Mouse (Mus musculus) embryo, embryonic 11.5 days (tissue): ENCODE results near the gene Ctxn1.

Experiments used
- DNase-seq: peaks from one replicate; pipeline ENCODE4 v3.0.0-alpha.2; 2012; ENCODE audit warnings: low read depth, low spot score

Gene Ctxn1

DNA sequence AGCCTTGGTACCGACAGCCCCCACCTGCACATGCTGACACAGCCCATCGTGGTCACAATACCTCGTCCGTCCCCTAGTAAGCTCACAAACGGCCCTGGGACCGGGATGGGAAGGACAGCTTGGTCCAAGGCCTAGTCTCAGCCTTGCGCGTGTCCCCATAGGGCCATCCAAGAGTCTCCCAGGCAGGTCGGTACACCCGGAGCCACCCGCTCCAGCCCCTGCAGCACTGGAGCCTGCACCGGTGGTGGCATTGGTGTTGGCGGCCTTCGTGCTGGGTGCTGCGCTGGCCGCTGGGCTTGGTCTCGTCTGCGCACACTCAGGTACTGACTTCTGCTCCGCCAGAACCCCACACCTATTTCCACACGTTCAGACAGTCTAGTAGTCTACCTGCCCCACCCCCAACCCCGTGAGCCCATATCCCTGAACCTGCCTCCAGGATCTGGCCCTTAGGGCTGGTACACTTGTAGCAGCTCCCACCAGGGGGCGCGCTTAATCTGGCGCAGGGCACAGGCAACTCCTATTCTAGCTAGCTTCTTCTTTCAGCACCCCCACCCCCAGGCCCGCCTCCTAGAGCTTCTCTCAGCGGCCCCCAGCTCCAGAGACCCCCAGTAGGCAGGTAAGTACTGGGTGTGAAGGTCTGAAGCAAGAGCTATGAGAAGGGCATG, 8.6 kb downstream of the Ctxn1 start:
- peak; percentile 55 for DNase-seq

DNA sequence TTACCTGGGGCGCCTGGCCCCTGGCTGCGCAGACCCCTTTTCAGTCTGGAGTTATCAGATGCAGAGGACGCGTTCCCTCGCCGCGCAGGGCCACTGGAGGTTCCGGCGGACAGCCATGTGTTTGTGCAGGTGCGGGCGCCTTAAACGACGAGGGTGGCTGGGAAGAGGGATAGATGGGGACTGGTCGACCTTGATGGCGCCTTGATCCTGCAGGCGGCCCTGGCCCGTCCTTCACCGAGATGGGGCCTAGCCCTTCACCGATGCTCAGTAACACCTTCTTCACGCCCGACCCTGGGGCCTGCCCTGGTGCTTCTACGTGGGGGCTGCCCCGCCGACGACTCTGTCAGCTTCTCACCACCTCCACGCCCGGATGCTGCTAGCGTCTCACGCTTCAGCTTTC, 9.9 kb downstream of the Ctxn1 start:
- DNase-seq, result no peak

DNA sequence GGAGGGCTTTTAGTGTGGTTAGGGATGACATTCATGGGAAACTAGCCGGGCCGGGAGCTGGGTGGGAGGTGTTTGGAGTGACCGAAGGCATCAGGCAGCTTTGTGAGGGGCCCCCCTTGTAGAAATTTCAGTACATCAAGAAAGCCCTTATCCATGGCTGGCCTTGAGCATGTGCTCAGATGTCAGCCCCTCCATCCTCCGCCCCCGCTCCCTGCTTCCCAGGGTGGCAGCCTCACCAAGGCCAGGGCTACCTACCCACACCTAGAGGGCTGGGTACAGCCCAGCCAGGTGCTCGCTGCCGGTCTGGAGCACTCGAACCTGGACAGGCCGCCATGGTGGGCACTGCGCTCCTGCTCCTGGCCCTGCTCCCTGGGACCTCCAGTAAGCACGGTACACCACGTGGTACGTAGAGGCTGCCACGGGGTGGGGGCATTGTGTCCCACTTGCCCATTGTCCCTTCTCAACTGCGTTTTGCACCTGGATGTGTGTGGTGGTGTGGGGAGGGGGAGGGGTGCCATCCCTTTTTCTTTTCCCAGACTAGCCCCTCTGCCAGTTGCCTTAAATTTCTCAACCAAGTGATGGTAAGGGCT, 11.0 kb downstream of the Ctxn1 start, which contains the start of gene Tgfbr3l:
Tgfbr3l (plus strand) TSS at position 264 of the 590 bp plus-strand sequence.
- no peak for DNase-seq

DNA sequence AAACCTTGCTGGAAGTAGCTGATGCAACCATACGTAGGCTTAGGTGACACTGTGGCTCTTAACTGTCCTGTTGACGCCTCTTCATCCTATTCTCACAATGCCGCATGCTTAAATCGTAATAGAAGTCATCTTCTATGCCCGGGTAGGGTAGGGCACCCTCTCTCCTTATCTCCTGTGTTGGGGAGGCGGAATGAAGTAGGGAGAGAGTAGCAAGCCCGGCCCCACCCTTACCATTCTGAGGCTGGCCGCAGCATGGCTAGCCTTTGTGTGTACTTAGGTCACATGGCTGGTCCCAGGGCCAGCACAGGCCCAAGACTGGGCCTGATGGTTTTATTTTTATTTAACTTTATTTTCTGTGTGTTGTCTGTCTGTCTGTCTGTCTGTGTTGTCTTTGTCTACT, 11.8 kb downstream of the Ctxn1 start:
- no peak for DNase-seq

DNA sequence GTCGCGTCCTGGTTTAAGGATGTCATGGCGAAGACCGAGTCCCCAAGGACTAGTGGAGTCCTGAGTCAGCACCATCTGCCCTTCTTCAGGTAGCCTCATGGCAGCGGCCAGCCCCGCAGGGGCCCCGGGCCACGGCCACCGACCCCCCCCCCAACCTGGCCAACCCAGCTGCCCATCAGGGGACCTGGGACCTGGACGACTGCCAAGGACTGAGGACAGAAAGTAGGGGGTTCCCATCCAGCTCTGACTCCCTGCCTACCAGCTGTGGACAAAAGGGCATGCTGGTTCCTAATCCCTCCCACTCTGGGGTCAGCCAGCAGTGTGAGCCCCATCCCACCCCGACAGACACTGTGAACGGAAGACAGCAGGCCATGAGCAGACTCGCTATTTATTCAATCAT, 13.3 kb downstream of the Ctxn1 start:
- DNase-seq, result no peak

DNA sequence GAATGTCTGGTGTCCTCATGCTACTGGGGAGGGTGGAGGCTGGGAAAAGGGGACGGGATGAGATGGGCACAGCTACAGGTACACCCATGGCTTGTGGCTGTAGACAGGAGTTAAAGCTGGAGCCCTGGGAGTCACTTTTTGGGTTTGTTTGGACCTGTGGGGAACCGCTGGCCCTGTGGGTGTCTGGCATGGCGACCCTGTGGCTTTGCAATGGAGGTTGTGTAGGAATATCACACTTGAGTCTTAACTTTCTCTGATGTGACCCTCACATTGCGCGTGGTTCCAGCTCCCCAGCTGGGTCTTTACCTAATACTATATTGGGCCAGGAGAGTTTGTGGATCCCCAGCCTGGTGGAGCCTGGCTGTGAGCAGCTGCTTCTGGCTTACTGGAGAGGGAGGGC, 14.0 kb downstream of the Ctxn1 start:
- no peak for DNase-seq

DNA sequence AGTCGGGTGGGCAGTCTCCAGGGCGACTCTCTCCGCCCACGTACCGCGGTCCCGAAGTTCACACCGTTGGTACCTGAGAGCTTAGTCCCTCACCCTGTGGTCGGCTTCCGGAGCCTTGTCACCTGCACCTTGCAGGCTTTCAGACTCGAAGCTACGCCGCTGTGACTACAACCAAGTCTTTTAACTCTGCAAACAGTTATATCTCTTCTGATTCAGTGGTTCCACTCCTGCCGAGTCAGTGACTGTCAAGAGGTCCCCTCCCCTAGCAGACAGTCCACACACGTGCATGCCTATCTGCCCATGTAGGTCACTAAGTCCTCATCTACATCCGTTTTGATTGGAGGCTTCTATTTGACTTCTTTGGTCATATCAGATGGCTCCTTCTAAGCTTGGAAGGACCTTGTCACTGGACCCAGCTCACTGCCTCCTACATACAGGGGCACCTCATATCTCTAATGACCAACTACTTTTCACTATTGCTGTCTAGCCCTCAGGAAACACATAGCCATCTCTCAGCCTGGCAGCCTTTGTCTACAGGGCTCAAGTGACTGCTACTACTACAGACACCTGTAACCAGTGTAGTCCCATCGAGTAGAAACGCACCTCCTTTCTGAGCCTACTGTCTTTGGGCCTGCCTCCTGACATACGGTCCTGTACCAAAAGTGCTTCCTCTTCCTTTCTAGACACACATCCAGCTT, 19.7 kb downstream of the Ctxn1 start:
- no peak for DNase-seq

DNA sequence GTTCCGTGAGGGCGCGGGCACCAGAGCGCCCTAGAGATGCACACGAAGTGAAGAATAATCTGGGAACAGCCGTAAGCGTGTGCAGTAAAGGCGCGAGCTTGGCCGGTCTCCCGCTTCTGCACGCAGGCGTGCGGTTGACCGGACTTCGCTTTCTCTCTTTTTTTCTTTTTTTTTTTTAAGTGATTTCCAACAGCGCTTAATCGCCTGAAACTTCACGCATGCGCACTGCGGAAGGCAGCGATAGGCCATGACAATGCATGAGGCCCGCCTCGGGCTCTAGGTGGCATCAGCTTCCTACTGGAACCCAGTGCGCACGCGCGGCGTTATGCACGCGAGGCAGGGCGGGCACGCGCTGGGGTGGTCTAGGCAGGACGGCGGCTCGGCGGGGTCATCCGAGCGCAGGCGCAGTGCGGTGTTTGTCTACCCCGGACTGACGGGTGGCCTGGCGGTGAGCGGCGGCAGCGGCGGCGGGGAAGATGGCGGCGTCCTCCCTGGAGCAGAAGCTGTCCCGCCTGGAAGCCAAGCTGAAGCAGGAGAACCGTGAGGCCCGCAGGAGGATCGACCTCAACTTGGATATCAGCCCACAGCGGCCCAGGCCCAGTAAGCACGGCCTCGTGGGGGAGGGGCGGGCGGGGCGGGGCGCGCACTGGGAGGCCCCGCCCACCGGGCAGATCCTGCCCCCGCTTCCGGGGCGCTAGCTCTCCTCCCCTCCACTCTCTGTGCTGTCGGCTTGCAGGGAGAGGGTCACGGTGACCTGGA, 20.5 kb downstream of the Ctxn1 start, which contains the start of the genes Map2k7 and Gm49320:
Map2k7 (plus strand) TSS at position 307 of the 759 bp plus-strand sequence.
Gm49320 (plus strand) TSS at position 432 of the 759 bp plus-strand sequence.
- DNase-seq, result peak; percentile 100

DNA sequence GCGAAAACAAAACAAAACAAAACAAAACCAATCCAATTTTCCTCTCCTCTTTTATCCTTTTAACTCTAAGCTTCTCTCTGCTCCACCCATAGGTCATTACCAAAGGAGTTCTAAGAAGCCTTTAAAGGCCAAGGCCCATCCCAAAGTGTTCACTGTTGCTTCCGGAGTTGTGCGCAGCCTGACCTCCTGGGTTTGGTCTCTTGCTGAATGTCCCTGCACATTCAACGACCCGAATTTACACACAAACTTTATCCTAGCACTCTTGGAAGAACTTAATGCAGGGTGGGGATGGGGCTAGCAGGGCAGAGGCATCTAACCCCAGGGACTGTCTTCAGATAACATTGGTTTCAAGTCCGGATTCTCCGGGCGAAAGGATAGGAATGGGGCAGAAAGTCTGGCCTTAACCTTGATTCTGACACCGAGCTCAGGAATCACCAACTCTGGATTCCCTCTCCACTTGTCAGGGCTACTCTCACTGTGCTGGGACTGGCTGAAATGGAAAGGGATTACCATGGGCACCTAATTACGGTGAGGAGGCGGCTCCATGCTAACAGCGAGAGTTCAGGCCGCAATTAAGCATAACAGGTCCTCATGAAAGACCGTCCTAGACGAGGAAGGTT, 21.1 kb downstream of the Ctxn1 start:
- DNase-seq, result no peak

DNA sequence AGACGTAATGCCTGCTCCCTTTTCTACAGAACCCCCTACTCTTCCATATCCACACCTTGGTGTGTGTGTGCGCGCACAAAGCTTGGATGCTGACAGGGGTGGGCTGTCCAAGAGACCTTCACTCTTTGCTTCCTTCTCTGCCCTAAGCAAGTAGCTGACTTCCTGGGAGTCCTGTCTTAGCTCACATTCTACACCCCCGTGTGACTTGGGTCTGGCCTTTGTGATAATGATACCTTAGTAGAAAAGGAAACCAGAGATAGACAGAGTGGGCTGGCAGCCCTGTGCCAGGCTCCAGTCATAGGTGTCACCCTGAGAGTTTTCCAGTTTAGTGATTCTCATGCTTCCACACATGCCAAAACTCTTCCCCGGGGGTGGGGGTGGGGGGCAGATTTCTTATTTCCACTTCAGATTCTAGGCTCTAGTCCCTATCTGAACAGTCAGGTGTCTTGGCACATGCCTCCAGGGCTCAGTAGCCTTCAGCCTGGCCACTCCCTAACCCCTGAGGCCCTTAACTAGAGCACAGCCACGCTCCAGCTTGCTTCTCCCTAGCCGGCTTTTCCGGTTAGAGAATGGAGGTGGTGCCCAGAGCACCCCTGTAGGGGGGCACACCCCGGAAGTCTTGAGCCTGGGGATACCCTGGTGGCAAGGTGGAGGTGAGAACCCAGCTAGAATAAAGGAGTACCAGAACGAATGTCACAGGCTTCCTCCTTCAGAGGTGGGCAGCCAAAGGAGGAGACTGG, 28.3 kb downstream of the Ctxn1 start:
- DNase-seq, result no peak

DNA sequence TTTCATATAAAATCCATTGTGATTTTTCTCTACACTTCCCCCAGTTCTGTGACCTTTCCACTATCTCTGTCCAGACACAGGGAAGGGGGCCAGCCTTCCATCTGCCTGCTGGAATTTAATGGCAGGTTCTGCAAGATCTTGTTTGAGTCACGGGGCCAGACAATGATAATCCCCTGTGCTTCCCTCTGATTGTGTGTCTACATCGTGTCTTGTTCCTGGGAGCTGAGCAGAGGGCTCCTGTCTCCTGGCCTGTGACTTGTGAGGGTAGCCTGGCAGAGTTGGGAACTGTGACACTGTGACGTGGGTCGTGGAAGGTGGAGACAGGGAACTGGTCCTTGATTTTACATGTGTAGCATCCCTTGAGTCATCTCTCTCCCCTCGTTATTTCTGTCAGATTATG, 29.3 kb downstream of the Ctxn1 start:
- DNase-seq, result no peak

DNA sequence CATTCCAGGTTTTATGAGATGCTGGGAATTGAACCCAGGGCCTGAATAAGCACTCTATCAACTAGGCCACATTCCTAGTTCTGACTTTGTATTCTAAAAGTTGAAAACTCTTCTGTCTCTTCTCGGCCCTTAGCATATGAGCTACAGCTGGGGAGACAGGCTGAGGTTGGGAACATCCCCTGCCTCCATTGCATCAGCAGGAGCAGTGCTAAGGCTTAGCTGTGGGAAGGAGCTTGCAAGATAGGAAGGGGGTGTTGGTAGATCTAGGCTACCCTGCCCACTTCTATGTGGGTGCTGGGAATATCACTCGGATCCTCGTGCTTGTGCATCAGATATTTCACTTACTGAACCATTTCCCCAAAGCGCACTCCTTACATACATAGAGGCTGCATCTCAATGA, 31.2 kb downstream of the Ctxn1 start:
- no peak for DNase-seq

DNA sequence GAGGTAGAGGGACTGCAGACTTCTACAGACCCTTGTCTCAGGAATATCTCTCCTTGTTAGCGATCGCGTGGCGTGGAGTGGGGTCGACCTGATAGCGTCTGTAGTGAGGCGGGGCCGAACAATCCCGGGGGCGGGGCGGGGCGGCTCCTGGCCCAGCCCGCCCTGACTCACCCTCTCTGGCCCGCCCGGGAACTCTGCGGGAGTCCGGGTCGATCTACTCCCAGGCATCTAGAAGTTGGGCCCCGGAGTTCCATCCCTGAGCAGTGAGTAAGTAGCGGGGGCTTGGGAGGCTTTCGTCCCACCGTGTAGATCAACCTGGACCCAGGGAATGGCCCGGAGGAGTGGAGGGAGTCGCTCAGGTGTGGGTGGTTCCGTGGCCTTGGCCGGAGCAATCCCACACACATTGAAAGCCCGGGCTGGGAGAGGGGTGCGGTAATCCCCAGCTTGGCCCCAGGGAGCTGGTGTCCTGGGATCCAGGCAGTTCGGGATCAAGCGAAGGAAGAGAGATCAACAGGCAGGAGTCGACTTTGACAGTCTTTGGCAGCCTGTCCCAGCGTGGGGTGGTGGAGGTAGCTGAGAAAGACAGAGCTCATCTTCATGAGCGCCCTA, 32.2 kb downstream of the Ctxn1 start, which contains the start of gene Lrrc8e:
Lrrc8e (plus strand) TSS at position 89 of the 609 bp plus-strand sequence.
- no peak for DNase-seq

DNA sequence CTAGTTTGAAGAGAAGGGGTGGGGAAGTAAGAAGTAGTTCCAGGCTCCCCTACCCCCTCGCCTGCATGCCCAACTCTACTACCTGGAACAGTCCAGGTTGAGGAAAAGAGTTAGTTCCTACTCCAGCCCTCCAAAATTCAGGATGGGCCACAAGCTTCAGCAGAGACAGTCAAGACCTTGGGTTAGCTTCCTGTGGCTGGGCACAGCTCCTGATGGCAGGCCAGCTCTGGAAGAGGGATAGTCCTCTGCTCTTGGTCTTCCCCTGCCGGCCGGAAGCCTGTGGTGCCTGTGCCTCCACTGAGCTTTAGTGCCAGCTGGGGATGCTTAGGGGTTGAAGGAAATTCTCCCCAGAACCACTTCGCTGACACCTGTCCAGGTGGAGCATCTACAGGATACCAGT, 32.8 kb downstream of the Ctxn1 start:
- no peak for DNase-seq

DNA sequence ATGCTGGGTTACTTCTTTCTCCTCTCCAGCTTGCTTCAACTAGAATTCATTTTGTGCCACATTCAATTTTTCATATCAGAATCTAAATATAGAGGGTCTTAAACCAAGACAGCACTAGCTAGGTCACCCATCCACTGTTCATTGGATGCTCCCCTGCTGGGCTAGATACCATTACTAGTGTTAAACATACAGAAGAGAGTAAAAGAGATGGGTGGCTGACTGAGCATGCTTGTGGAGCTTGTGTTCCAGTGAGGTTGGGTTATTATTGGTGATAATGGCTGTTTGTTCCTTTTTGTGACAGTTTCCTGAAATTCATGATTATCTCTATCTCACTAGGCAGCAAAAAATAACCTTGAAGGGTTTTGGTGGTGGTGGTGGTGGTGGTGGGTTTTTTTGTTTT, 37.0 kb downstream of the Ctxn1 start:
- DNase-seq, result no peak

DNA sequence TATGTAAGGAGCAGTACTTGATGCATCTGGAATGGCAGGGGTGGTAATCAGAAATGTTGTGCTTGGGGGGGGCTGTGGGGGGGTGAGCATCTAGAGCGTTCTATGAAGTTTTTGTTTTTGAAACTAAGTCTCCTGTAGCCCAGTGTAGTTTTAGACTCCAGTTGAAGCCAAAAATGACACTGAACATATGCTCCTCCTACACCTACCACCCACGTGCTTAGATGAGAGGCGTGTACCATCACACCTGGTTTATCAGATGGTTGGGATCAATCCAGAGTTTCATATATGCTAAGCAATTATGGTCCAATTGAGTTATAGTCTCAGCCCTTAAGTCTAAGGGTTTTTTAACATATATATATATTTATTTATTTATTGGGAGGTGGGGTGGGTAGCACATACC, 39.5 kb downstream of the Ctxn1 start:
- DNase-seq, result no peak

DNA sequence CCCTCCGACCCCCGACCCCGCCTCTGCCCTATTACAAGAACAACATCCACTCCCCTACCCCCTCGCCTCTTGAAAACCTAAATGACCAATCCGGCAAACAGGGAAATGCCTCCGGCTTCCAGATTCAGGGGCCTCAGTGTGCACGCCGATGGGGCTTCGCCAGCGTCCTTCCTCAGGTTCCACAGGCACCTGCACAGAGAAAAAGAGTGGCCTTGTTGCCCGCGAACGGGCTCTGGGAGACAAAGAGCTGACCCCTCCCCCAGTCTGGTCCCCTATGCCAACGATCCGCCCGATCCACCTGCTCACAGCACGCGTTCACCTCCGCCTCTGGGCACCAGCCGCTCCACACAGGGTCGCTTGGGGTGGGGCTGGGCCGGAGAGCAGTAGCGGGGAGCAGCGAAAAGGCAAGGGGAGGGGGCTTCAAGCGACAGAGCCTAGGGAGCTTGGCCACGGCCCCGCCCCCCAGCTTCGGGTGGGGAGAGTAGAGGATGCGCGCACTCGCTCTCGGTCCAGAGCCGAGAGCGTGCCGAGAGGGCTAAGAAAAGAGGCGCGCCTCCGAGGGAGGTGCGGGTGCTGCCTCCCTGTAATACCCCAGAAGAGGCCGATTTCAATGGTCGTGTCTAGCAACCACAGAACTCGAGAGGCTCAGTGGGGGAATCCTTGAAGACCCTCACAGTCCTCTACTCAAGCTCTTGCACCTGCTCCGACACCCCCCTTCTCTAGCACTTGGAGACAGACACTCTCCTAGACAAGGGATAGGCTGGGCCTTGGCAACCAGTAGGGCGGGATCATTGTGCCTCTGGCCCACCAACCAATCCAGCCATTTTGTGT, 42.1 kb downstream of the Ctxn1 start, which contains the start of gene Prr36:
Prr36 (minus strand) TSS at position 669 of the 831 bp plus-strand sequence.
- DNase-seq, result no peak

DNA sequence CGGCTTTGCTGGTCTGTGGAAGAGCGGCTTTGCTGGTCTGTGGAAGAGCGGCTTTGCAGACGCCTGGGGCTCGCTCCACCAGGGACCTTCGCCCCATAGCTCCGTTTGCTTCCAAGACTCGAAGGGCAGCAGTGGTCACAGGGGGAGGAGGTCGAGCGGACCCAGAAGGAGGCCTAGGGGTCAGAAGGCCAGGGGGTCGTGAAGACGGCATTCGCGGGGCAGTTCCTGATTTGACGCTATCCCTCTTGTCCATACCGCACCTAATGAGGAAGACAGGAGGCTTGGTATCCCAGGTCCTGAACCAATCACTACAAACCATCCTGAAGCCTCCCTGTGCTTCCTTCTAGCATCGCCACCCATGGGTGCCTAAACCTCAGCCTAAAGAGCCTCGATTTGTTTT, 42.8 kb downstream of the Ctxn1 start:
- DNase-seq, result no peak
